Mouse (Mus musculus) layer of hippocampus, postnatal 10 days (tissue): ENCODE data around the gene Fcgr3. TPM values are rescaled to one million over a fixed set of nuclear protein-coding genes. Genes with fewer than 3 reads are reported as not detected.

Experiments used
- DNase-seq, 2 experiments: peaks; one replicate each; pipeline ENCODE4 v3.0.0; 2021; ENCODE audit warnings: low spot score in 2 of 2
- total RNA-seq, 2 experiments: library from RNA; stranded (reverse); gene quantifications; 2 replicates each; pipeline ENCODE4 v1.2.3; 2021

The Fcgr3 gene
- total RNA-seq, 2 experiments from 2014 or later, result 10.5 to 12.7 TPM

DNA sequence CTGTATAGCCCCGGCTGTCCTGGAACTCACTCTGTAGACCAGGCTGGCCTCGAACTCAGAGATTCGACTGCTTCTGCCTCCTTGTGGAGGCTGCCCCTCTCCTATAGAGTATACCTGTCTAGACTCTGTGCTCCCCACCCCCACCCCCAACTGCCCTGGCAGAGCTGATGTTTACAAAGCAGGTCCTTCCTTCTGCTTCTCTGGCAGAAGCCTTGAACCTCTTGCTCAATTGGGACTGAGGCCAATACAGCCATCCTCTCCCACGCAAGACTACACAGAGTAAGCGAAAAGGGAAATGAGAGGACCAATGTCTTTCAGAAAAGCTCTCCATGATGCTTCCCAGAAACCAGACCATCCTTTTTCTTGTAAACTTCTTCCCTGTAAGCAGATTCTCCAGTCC, 7.5 kb downstream of the Fcgr3 start:
- no peak for DNase-seq

DNA sequence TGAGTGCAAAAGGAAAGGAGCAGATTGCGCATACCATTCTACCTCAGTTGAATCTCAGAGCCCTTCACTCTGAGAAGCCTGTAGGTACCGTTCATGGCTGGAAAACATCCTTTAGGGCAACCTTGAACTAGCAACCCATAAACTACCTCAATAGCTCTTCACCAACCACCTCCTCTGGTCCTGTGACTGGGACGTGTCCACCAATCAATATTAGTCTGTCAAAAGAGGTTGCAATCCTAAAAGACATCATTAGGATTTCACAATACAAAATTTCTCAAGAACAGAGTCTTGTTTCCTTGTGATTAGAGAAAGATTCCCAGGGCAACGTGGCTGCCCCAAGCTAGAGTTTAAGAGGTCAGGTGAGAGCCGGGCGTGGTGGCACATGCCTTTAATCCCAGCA, 11.4 kb downstream of the Fcgr3 start:
- no peak for DNase-seq

DNA sequence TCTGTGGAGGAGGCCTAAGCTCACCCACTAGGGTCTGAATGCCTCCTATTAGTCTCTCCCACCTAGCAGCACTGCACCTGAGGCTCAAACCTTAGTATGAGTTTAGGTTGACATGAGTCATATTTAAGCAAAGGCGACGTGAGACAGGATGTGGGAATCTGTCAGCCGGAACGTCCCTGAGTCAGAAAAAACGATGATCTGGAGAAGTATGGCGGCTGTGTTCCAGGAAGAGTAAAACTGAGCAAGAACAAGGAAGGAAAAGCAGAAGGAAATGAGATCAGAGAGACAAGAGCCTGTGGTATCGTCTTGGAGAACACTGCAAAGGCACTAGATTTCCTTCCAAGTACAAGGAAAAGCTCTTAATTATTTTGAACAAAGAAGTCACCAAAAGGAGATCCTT, 14.0 kb downstream of the Fcgr3 start:
- no peak for DNase-seq

DNA sequence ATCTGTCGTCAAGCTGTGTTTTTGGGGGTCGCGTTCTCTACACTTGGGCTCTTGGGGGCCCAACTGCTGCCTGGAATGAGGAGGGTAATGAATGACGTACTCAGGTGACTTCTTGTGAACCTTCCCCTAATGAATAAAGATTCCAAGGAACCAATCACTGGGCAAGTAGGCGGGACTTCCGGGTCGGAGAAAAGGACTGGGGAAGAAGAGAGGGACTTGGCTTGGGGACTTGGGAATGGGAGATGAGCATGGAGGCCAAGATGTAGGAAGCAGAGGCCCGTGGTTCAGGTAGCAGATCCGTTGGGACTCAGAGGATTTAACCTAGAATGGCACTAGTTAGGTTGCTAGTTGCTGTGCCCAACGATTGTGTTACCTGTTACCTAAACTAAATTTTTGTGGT, 15.5 kb downstream of the Fcgr3 start:
- no peak for DNase-seq

DNA sequence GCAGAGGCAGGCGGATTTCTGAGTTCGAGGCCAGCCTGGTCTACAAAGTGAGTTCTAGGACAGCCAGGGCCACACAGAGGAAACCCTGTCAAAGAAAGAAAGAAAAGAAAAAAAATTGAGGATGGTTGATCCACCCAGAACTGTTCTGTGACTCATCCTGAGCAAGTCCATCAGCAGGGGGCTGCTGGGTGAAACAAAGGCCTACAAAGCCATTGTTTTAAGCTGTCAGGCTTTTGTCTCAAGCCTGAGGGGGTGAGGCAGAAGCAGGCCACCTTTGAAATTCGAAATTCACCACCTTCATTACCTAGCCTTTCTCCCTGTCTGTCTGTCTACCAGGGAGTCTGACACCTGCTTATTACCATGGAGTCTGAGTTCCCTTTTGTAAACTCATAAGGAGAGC, 18.2 kb downstream of the Fcgr3 start:
- no peak for DNase-seq

DNA sequence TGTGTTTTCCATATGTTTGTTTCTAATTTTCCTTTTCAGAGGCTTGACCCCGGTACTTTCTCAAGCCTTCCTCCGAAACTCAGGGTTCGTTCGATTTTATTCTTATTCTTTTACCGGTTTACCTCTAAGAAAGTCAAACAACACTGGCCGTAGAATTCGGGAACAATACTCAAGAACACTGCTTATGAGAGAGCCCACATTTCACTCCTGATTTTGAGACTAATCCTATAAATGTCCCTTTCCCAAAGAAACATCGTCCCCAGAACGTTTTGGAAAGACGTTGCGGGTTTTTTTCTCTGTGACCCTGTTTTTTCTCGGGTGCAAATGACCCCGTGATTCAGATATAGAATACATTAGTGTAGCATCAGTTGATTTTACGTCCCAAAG, 19.7 kb downstream of the Fcgr3 start:
- DNase-seq, result no peak

DNA sequence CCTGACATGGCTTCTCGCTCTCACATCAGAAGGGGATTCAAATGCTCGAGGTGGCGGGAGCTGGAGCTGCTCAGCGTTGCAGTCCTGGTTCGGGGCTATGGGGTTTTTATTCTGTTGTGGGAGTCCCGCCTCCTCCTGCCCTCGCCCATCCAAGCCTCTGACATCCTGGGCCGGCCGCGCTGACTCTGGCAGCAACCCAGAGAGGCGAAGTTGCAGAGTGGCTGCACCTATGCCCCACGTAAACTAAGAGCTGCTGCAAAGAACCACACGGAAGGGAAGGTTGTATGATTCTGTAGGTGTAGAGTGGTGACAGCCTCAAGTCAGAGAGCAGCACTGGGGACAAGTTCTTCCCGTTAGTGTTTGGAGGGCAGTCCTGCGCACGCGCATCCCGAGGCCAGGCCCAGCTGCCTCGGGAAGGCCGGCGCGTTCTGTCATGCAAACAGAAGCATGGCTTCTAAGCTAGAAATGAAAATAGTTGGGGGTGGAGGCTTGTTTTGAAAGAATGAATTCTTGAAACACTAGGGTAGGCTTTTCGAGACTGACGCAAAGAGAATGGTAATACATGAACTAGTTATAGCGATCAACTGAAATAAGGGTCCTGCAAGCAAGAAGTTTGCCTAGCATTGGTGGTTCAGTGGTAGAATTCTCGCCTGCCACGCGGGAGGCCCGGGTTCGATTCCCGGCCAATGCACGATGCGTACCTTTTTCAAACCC, 20.2 kb downstream of the Fcgr3 start:
- peak; percentile 82 to 89 for DNase-seq

DNA sequence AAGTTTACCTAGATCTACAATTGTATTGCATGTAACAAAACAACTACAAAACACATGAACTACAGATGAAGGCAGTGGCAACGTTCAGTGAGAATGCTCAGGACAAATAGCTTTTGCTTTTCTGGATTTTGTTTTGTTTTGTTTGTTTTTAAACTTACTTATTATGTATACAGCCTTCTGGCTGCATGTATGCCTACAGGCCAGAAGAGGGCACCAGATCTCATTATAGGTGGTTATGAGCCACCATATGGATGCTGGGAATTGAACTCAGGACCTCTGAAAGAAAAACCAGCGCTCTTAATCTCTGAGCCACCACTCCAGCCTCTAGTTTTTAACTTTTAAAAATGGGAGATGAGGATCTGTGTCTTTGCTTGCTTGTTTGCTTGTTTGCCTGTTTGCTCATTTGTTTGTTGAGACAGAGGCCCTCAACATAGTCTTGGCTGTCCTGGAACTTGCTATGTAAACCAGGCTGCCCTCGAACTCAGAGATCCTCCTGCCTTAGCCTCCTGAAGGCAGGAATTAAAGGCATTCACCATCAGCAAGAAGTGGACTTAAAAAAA, 21.1 kb downstream of the Fcgr3 start:
- DNase-seq, result no peak

DNA sequence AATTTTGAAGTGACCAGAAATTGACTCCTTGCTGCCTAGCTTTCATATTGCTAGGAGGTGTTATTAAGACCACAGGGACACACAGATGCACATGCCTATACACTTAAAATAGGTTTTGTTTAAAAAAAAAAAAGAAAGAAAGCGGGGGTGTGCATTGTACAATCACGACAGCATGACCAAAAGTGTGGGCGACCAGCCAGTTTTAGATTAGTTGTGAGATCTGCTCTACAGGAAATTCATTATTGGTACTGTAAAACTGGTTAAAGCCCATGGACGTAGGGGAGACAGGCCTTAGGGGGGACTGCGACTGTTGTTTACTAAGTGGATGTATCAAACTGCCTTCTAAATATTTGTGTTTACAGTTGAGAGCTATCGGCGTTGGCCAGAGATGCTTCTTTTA, 24.9 kb downstream of the Fcgr3 start:
- DNase-seq, result no peak

DNA sequence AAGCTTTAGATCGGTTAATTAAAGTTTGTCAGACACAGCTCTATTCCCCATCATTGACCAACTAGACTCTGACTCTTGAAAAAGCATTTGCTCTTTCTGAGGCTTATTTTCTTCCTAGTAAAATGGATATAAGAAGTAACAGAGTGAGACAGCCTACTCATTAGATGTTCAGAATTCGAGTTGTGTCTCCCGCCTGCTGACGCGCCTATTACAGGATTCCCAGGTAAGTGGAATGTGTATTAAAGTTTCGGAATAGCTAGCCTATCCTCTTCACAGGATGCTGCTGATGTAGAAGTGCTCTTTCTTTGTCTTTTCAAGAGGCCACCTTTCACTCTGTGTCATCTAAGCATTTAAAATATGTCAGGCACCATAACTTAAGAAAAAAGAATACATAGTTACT, 25.6 kb downstream of the Fcgr3 start:
- DNase-seq, result no peak

DNA sequence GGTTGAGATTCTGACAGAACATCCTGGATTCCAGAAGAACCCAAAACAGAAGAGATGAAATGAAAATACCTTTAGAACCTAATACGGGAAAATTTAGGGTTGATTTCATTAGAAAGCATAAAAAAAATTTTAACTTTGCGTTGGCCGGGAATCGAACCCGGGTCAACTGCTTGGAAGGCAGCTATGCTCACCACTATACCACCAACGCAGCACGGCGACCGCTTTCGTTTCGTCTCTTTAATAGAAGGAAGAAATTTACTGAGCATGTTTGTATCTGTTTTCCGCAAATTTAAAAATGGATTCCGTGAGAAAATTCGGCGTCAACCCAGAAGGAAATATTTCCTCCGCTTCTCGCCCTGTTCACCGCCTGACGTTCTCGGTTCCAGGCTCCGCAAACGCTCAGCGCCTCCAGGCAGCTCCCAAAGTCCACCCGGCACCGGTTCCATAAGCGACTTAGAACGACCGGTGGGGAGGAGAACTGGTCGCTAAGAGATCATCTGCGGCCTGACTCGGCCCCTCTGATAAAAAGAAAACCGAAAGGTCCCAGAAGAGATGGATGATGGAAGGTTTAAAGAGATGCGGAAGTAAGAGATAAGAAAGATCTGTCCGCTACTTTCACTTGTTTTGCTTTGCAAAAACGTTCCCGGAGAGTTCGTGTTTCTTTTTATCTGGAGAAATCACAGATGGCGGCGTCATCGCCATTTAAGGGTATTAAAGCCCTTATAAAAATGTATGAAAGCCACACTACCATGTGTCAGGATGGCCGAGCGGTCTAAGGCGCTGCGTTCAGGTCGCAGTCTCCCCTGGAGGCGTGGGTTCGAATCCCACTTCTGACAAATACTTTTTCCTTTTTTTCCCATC, 26.6 kb downstream of the Fcgr3 start:
- DNase-seq, result peak; percentile 85 to 88

DNA sequence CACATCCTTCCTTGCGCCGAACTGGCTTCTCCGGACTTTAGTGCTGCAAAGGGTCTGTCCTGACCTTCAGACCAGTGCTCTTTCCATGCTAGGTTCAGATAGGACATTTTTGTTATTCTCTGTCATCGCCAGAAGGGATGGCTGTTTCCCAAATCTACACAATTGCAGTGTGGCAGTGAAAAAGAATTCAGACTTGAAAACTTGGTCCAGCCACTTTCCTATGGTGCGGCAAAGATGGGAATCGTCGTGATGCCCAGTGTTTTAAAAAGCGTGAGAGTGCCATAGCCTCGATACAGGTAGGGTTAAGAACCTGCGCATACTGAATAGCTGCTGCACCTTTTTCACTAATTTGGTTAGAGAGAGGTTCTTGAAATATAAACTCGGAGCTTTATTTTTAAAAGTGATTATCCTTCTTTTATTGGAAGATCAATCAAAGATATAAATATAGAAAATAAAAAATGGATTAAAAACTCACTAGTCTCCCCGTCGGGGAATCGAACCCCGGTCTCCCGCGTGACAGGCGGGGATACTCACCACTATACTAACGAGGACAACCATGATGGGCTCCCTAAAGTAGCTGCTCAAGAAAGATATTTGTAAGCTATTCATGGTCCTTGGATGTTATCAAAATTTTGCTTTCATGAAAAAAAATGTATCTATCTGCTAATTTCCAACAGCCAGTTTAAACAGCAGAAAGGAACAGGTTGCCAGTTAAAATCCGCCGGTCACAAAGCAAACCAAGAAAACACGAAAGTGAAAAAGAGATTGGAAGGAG, 28.0 kb downstream of the Fcgr3 start:
- DNase-seq, result peak; percentile 63 to 82

DNA sequence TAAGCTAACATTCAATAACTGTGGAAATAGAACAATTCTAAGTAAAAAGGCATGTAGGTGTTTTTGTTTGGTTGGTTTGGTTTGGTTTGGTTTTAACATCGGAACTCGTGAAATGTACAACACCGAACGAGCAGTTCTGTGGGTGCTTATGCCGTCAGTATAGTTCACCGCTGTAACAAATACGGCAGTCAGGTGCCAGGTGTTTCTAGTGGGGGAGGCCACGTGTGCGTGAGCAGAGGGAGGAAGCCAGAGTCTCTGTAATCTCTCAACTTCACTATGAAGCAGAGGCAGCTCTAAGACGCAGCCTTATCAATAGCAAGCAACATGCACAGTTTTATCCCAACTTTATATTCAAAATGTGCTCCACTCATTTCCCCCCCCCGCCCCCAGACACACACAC, 29.1 kb downstream of the Fcgr3 start:
- no peak for DNase-seq

DNA sequence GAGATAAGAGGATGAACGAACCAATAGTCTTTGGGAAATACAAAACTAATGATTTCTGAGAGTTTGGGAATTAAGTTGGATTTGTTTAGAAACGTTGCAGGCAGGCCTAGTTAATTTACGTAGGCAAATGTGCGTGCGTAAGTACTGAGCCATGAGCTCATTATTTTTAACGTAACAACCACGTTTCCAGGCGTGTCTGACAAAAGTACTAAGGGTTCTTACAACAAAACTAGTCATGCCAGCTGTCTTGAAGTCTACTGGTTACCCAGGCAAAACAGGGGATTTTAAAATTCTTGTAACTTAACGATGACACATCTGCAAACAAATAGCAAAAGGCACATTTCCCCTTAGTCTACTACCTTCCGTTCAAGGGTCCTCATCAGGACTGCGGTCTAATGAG, 30.5 kb downstream of the Fcgr3 start:
- peak in 1 of 2 experiments; percentile 19 for DNase-seq

DNA sequence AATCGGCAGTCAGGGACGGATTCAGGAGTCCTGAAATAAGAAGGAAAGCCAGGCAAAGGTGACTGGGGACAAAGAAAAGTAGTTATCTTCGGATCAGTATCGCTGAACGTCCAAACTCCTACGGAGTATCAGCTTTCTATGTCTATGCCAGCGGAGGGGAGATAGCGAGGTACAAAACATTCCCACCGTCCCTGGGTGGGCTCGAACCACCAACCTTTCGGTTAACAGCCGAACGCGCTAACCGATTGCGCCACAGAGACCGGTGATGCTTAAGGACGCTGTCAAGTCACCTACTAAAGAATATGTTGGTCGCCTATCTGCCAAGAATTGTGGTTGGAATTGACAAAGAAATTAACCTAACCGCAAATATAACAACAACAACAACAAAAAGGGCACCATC, 31.0 kb downstream of the Fcgr3 start:
- peak; percentile 88 to 94 for DNase-seq

DNA sequence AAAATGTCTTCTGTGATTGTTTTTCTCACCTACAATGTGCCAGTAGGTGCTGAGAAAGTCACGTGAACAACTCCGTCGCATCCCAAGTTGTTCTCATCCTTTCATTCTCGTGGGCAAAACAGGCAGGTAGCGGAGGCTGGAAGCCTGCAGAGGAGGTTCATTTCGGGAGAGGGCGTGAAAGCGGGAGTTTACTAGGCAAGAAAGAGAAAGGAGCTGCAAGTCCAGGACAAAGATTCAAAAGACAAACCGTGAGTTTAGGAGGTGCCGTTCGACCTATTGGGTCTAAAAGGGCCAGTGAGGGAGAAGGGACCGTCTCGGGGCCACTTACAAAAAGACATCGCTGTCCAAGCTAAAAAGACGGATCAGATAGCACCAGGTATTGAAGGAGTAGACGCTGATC, 31.5 kb downstream of the Fcgr3 start:
- DNase-seq, result peak in 1 of 2 experiments; percentile 39

DNA sequence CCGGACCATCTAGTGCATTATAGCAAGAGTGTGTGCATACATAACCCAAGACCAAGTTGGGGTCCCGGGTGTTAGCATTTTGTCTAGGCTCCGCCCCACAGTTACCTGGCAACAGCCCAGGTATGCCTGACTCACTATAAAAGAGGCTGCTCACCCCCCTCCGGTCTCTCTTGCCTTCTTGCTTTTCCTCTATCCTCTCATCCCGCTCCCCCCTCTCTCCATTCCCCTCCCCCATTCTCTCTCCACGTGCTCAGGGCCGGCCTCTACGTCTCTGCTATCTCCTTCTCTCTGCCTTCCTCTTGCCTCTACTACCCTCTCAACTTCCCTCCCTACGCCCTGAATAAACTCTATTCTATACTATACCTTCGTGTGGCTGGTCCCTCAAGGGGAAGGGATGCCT, 32.0 kb downstream of the Fcgr3 start:
- peak in 1 of 2 experiments; percentile 23 for DNase-seq

DNA sequence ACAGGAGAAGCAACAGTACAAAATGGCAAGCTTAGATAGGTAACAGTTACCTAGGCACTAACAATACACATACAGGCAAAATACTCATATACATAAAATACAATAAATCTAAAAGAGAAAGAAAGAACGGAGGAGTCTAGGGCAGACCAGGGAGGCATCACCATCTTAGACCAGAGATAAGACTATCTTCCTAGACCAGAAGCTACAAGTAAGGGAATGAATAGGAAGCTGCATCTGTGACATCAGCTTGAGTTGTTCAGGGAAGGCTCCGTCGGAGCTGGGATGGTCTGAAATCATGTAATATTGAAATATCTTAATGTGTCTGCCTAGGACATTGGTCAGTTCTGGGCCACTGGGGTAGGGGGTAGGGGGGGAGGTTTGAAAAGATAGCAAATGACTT, 33.0 kb downstream of the Fcgr3 start:
- DNase-seq, result no peak

DNA sequence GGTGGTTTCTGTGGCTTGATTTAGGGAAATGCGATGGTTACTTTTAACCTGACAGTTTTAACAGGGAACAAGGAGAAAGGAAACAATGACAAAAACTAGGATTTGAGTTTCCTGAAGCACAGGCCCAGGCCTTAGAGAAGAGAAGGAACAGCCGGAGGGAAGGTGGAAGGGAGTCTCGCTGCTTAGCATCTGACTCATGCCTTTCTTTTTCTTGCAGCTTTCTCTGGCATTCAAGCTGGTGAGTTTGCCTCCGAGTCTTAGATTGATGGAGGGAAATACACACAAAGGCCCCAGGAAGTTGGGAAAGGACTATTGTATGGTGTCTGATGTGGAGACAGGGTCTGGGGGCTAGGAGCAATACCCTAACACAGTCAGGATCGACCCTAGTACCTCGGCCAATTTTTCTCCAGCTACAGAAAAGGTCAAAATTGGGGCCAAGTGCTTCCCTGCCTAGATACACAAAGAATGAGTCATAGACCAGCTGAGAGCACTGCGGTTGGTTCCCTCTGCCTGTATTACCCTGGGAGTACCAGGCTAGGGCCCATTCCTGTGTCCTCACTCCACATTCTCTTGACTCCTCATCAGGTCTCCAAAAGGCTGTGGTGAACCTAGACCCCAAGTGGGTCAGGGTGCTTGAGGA, 45.3 kb downstream of the Fcgr3 start:
- no peak for DNase-seq

DNA sequence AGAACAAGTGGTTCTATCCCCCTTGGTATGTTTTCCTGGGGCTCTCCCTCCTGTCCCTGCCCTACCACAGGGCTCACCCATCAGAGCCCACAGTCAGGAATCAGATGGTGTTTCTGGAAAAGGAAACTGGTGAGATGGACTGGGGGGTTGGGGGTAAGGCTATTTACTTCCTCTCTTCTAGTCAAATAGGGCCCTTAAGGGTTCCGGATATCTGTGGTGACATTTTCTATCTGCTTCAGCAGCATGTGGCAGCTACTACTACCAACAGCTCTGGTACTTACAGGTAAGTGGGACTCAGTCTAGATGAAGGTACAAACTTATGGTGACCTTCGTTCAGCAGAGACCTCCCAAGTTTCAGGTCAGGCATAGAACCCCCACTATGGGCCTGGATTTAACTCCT, 46.0 kb downstream of the Fcgr3 start, which contains the start of gene Fcgr4:
Gene Fcgr4 (plus strand): TSS at position 184 of the 400 bp plus-strand sequence.
- no peak for DNase-seq
